Mouse (Mus musculus): ENCODE measurements around the gene Cdh20. TPM values are rescaled to one million over a fixed set of nuclear protein-coding genes. Genes with fewer than 3 reads are reported as not detected.

The Cdh20 gene
- total RNA-seq, 2 experiments from 2014 or later, result 19.1 to 19.2 TPM

DNA sequence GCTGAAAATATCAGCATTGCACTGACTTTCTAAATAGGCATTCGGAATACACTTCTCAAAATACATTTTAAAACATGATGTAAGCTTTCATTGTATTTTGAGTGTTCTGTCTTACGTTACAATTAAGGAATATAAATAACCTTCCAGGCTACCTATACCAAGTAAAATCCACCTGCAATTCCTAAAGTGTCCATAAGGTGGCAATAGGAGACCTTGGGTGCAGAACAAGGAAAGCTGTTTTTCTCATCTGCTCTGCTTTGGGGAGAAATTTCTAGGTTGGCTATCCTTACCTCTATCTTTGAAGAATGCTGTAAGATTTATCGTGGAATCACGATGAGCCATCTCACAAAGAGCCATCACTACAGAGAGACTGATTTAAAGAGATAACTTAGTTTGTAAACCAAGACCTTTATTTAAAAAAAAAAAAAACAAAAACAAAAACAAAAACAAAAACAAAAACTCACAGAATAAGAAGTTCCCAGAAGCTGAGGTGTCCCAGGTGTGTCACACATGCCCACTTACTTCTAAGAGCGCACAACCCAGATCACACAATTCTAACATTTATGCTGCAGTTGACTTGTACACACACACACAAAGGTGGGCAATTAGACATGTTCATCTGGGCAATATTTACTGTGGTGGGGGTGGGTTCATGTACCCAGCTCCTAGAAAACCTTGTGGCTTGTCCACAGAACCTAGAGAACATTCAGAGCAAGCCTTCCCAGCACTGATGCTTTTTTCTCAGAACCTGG lies 218.1 kb downstream of the Cdh20 start:
- no peak overlapping the region for H3K4me3 ChIP-seq
- no peak overlapping the region for H3K27ac ChIP-seq
- no peak for DNase-seq (ENCODE audit: extremely low spot score in 1 of 2, low spot score in 2 of 2)
- intact Hi-C loops (cut with DNase I), result loop anchor here (1.0 kb wide), 1 partner anchor 644 kb away; no protein-coding TSS in a partner anchor
- TF ChIP-seq CTCF (IDR thresholded peaks at IDR 0.05), result peak; percentile 85

DNA sequence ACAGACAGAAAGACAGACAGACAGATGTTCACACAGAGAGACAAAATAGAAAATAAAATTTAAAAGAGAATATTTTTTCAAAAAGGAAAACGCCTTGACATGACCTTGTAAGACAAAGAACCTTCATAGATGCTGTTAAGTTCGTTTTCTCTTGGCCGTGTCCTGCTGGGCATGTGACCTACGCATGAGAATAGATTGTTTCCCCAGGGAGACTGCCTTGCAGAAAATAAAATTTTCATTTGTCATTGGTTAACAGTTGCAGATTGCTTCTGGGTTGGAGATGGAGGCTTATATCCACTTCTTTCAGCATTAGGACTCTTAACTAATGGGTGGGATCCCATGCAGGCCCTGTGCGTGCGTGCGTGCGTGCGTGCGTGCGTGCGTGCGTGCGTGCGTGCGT lies 219.2 kb downstream of the Cdh20 start:
- Histone ChIP-seq H3K27ac (no peak overlapping the region), H3K4me3 (no peak overlapping the region)
- no peak for TF ChIP-seq CTCF (IDR thresholded peaks at IDR 0.05)
- no peak for DNase-seq (ENCODE audit: extremely low spot score in 1 of 2, low spot score in 2 of 2)
- intact Hi-C loops (cut with DNase I), result no loop called here

DNA sequence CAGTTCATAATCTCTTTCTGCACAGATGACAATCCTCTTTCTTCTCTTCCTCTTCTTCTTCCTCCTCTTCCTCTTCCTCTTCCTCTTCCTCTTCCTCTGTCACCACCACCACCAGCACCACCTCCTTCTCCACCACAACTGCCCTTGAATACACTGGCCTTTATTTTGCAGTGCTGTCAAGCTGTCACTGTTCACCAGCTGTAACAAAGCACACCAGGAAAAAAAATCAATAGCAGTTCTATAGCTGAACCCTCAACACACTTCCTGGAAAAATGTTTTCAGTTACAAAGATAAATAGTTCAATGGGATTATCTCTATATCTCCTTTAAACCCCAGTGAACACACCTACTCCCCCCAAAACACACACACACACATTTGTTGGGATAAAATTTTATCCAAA lies 224.1 kb downstream of the Cdh20 start:
- H3K4me3 ChIP-seq, result no peak overlapping the region
- no peak for DNase-seq (ENCODE audit: extremely low spot score in 1 of 2, low spot score in 2 of 2)
- TF ChIP-seq CTCF (IDR thresholded peaks at IDR 0.05), result no peak
- no peak overlapping the region for H3K27ac ChIP-seq
- intact Hi-C loops (cut with DNase I), result loop anchor here (10.0 kb wide), 1 partner anchor 362 kb away; the partner anchor contains the start of gene Rnf152

DNA sequence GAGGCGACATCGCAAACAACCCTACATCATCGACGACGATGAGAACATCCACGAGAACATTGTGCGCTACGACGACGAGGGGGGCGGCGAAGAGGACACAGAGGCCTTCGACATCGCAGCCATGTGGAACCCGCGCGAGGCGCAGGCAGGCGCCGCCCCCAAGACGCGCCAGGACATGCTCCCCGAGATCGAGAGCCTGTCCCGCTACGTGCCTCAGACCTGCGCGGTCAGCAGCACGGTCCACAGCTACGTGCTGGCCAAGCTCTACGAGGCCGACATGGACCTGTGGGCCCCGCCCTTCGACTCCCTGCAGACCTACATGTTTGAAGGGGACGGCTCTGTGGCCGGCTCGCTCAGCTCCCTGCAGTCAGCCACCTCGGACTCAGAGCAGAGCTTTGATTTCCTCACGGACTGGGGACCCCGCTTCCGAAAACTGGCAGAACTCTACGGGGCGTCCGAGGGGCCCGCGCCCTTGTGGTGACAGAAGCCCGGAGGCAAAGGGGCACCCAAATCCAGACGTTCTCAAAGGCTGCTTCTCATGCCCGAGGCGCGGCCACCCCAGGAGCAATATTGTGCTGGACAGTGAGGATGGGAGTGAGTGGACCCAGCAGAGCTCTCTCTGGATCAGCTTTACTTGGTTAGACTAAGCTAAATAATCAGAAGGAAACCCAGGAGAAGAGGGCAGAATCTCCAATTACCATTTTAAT lies 225.7 kb downstream of the Cdh20 start:
- no peak overlapping the region for H3K27ac ChIP-seq
- TF ChIP-seq CTCF (IDR thresholded peaks at IDR 0.05), result no peak
- H3K4me3 ChIP-seq, result peak overlapping the region; percentile 3; the same call in 1 of the 2 replicates
- no peak for DNase-seq (ENCODE audit: extremely low spot score in 1 of 2, low spot score in 2 of 2)
- intact Hi-C loops (cut with DNase I), result loop anchor here (10.0 kb wide), 1 partner anchor 361 kb away; the partner anchor contains the start of gene Rnf152

DNA sequence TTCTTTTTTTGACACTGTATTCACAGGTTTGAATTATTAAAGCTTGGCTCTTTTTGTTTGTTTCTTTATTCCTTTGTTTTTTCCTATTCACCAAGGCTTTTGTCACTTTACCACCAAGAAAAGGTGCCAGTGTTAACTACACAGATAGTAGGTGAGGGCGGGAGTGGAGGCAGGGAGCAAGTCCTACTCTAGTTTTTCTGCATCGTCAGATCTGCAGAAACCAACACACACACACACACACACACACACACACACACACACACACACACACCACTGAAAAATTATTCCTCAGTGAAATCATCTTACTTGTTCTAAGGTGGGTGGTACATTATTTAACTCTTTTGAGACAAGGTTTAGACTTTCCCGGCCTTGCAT lies 226.3 kb downstream of the Cdh20 start:
- intact Hi-C loops (cut with DNase I), result loop anchor here (10.0 kb wide), 1 partner anchor 360 kb away; the partner anchor contains the start of gene Rnf152
- no peak overlapping the region for H3K27ac ChIP-seq

DNA sequence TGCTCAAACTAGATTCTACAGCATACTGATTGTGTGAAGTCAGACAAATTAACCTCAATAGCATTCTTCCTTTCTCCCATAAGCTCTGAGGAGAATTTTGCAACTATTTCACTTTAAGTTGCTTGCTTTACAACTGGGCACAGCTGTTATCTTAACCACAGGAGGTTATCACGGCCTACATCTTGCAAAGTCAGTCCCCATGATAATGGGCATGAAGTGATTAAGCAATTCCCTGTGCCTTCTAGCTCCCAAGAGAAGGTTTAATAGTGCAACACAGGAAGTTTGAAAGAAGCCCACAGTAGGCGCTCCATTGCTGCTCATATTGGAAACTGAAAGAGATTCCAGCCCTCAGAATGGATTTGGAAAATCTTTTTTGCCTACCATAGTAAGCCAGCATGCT lies 229.5 kb downstream of the Cdh20 start:
- Histone ChIP-seq H3K4me3 (no peak overlapping the region), H3K27ac (no peak overlapping the region)
- no peak for DNase-seq (ENCODE audit: extremely low spot score in 1 of 2, low spot score in 2 of 2)
- no peak for TF ChIP-seq CTCF (IDR thresholded peaks at IDR 0.05)
- intact Hi-C loops (cut with DNase I), result loop anchor here (10.0 kb wide), 1 partner anchor 357 kb away; the partner anchor contains the start of gene Rnf152

More for the DNA sequence above, 226.3 kb downstream of the Cdh20 start:
- H3K4me3 ChIP-seq, result no peak overlapping the region
- TF ChIP-seq CTCF (IDR thresholded peaks at IDR 0.05), result no peak
- no peak for DNase-seq (ENCODE audit: extremely low spot score in 1 of 2, low spot score in 2 of 2)

DNA sequence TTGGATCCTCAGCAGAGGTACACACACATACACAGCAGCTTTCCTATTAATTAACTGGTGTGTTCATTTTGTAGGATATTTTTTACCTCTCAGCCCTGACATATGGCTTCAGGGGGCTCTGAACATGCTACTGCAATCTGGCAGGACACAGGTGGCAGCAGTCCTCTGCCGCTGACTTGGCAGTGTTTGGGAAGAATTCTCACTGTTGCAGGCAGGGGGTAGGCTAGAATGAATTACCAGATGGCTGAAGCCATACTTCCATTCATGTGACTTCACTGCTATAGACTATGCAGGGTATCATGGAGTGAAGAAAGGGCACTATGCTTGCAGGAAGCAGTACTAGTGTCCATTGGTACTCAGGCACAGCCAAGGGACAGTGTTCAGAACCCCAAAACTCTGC lies 233.8 kb downstream of the Cdh20 start:
- no peak overlapping the region for H3K4me3 ChIP-seq
- no peak for DNase-seq (ENCODE audit: extremely low spot score in 1 of 2, low spot score in 2 of 2)
- intact Hi-C loops (cut with DNase I), result no loop called here
- no peak overlapping the region for H3K27ac ChIP-seq
- no peak for TF ChIP-seq CTCF (IDR thresholded peaks at IDR 0.05)

DNA sequence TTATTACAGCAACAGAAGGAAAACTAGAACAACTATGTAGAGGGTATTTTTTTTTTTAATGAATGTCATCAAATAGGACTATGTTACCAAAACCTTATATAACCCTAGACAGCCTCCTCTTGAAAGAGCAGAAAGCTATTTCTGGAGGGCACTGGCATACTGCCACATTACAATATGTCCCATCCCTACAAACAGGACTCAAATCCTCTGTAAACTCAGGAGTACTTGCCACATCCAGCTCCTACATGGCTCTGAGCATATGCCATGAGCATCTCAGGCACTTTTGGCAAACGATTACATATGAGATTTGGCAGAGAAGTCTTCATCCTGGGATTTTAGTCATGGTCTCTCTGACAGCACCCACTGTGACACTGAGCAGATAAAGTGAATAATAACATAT lies 235.5 kb downstream of the Cdh20 start:
- H3K27ac ChIP-seq, result no peak overlapping the region
- intact Hi-C loops (cut with DNase I), result no loop called here
- no peak for TF ChIP-seq CTCF (IDR thresholded peaks at IDR 0.05)

DNA sequence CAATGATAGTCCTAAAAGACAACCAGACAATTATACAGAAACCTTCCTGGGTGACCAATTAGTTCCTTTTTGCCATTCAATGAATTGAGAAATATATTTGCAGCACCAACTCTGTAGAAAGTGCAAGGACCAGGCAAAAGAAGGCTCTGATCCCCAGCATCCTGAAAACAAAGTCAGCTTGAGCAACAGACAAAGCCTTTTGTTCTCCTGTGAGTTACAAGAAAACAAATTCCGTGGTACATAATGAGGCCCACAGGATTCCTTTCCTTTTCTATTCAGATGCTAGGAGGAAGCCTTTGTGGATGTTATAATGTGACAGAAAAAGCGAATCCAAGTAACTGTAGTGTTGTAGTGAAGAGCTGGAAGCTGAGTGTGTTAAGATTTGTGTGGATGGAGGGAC lies 244.3 kb downstream of the Cdh20 start:
- DNase-seq (ENCODE audit: extremely low spot score in 1 of 2, low spot score in 2 of 2), result no peak
- intact Hi-C loops (cut with DNase I), result no loop called here
- no peak for TF ChIP-seq CTCF (IDR thresholded peaks at IDR 0.05)
- H3K4me3 ChIP-seq, result no peak overlapping the region
- no peak overlapping the region for H3K27ac ChIP-seq

More for the DNA sequence above, 235.5 kb downstream of the Cdh20 start:
- DNase-seq (ENCODE audit: extremely low spot score in 1 of 2, low spot score in 2 of 2), result no peak
- no peak overlapping the region for H3K4me3 ChIP-seq

DNA sequence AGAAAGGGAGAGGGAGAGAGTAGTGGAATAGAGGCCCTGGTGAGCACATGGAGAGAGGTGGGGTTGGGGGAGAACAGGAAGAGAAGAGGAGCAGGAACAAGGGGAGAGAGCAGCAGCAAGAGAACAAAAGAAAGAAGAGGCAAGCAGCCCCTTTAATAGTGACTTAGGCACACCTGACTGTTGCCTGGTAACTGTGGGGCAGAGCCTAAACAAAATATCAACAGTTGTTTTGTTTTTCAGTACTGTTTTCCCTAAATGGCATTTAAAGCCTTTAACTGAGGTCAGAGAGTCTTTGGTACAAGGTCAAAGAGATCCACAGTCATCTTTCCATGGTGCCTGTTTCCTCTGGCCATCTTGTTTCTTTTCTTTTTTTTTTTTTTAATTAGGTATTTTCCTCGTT lies 245.0 kb downstream of the Cdh20 start:
- no peak overlapping the region for H3K27ac ChIP-seq
- TF ChIP-seq CTCF (IDR thresholded peaks at IDR 0.05), result no peak
- no peak overlapping the region for H3K4me3 ChIP-seq
- intact Hi-C loops (cut with DNase I), result no loop called here
- DNase-seq (ENCODE audit: extremely low spot score in 1 of 2, low spot score in 2 of 2), result no peak

DNA sequence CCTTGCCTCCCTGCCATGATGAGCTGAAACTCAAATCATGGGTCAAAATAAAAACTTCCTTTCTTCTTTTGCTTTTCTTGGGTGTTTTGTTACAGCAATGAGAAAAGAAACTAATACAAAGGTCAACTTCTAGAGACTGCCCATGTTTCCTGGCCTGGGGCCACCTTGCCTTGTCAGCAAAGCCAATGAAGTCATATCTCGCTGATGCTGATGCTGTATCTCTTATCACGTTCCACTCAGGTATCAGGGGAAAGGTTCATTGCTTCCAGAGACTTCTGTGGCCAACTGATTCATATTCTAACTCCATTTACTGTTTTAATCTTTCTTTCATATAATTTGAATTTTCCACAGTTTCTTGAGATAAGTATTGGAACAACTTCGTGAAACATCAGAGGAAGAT lies 273.3 kb downstream of the Cdh20 start:
- intact Hi-C loops (cut with DNase I), result no loop called here
- TF ChIP-seq CTCF (IDR thresholded peaks at IDR 0.05), result no peak

More for the DNA sequence above, 273.3 kb downstream of the Cdh20 start:
- no peak overlapping the region for H3K4me3 ChIP-seq
- H3K27ac ChIP-seq, result no peak overlapping the region
- no peak for DNase-seq (ENCODE audit: extremely low spot score in 1 of 2, low spot score in 2 of 2)
